Mouse (Mus musculus) left cerebral cortex, postnatal 25 days (tissue): Measurements from ENCODE around the gene Pfkp. TPM values are rescaled to one million over a fixed set of nuclear protein-coding genes. Genes with fewer than 3 reads are reported as not detected.

ENCODE experiments used
- total RNA-seq, 2 experiments: library from RNA; stranded (reverse); gene quantifications; 2 replicates each; pipeline ENCODE4 v1.2.3; 2021

The Pfkp gene
- total RNA-seq, 2 experiments from 2014 or later = 262 to 270 TPM

Other genes with a start within 250 kb of the Pfkp start
- 10 to 100 TPM; 48.8 to 53.2 TPM for gene Pitrm1, start 100.6 kb downstream of the Pfkp start, total RNA-seq